Mouse (Mus musculus): ENCODE results near the gene Gprc5c. TPM values are rescaled to one million over a fixed set of nuclear protein-coding genes. Genes with fewer than 3 reads are reported as not detected.

The Gprc5c gene
- polyA plus RNA-seq (2017; shearing (Covaris generic)), result under 1 TPM in 1 of 2 experiments, not detected in 1; 0.23 TPM

GRCm38 (mm10) chr11:114850452-114851268 lies at the start of gene Gprc5c:
Gprc5c (plus strand) TSS chr11:114851152.

GRCm38 (mm10) chr11:114889991-114890518 lies 39.1 kb downstream of the Gprc5c start, which contains the start of gene Cd300a:
Cd300a (plus strand) TSS chr11:114890041.

Other genes with a start within 250 kb of the Gprc5c start
- gene Rpl38, start 182.6 kb upstream of the Gprc5c start, polyA plus RNA-seq (2017; shearing (Covaris generic)), result 100 to 1,000 TPM; 444 to 637 TPM
- 1 to 10 TPM in 1 of 2 experiments, under 1 TPM in 1; 0.74 to 3.4 TPM for gene Ttyh2, start 175.7 kb upstream of the Gprc5c start, polyA plus RNA-seq (2017; shearing (Covaris generic))
- not detected for gene Dnaic2, start 123.7 kb upstream of the Gprc5c start, polyA plus RNA-seq (2017; shearing (Covaris generic))
- gene Kif19a, start 85.8 kb upstream of the Gprc5c start, polyA plus RNA-seq (2017; shearing (Covaris generic)), result under 1 TPM; 0.57 to 0.62 TPM
- gene Btbd17, start 55.2 kb upstream of the Gprc5c start, polyA plus RNA-seq (2017; shearing (Covaris generic)), result under 1 TPM in 1 of 2 experiments, not detected in 1; 0.85 TPM
- gene Gpr142, start 52.2 kb upstream of the Gprc5c start, polyA plus RNA-seq (2017; shearing (Covaris generic)), result not detected
- 1 to 10 TPM in 1 of 2 experiments, under 1 TPM in 1; 0.32 to 2.8 TPM for gene Cd300a, start 38.9 kb downstream of the Gprc5c start, polyA plus RNA-seq (2017; shearing (Covaris generic))
- gene Cd300lb, start 83.2 kb downstream of the Gprc5c start, polyA plus RNA-seq (2017; shearing (Covaris generic)), result under 1 TPM; 0.56 to 0.66 TPM
- under 1 TPM in 1 of 2 experiments, not detected in 1; 0.26 TPM for gene Cd300c, start 118.0 kb downstream of the Gprc5c start, polyA plus RNA-seq (2017; shearing (Covaris generic))
- 1 to 10 TPM in 1 of 2 experiments, not detected in 1; 1.1 TPM for gene Cd300ld, start 138.8 kb downstream of the Gprc5c start, polyA plus RNA-seq (2017; shearing (Covaris generic))
- gene Cd300c2, start 150.7 kb downstream of the Gprc5c start, polyA plus RNA-seq (2017; shearing (Covaris generic)), result 1 to 10 TPM in 1 of 2 experiments, under 1 TPM in 1; 0.61 to 3.9 TPM
- gene Cd300ld2, start 165.0 kb downstream of the Gprc5c start, polyA plus RNA-seq (2017; shearing (Covaris generic)), result under 1 TPM in 1 of 2 experiments, not detected in 1; 0.75 TPM
- not detected for gene Cd300ld4, start 175.9 kb downstream of the Gprc5c start, polyA plus RNA-seq (2017; shearing (Covaris generic))
- not detected for gene Cd300ld5, start 186.6 kb downstream of the Gprc5c start, polyA plus RNA-seq (2017; shearing (Covaris generic))
- not detected for gene Cd300ld3, start 197.3 kb downstream of the Gprc5c start, polyA plus RNA-seq (2017; shearing (Covaris generic))
- gene Cd300e, start 211.0 kb downstream of the Gprc5c start, polyA plus RNA-seq (2017; shearing (Covaris generic)), result under 1 TPM in 1 of 2 experiments, not detected in 1; 0.73 TPM
- 100 to 1,000 TPM; 161 to 191 TPM for gene Rab37, start 240.3 kb downstream of the Gprc5c start, polyA plus RNA-seq (2017; shearing (Covaris generic))